Mouse (Mus musculus): ENCODE results near the gene Cyp1a2.

Gene Cyp1a2

GRCm38 (mm10) chr9:57671500-57671899 is 12.0 kb downstream of the Cyp1a2 start:
- DNase-seq (ENCODE audit: low spot score in 2 of 2), result no peak

GRCm38 (mm10) chr9:57671037-57671436 is 12.5 kb downstream of the Cyp1a2 start:
- no peak for DNase-seq (ENCODE audit: low spot score in 2 of 2)

- DNase-seq (ENCODE audit: low spot score in 2 of 2), result no peak
Observed at GRCm38 (mm10) chr9:57669566-57669965, 13.9 kb downstream of the Cyp1a2 start.

- DNase-seq (ENCODE audit: low spot score in 2 of 2), result no peak
Observed at GRCm38 (mm10) chr9:57668277-57668676, 15.2 kb downstream of the Cyp1a2 start.

GRCm38 (mm10) chr9:57667817-57668216 is 15.7 kb downstream of the Cyp1a2 start:
- DNase-seq (ENCODE audit: low spot score in 2 of 2), result no peak

GRCm38 (mm10) chr9:57667136-57667535 is 16.4 kb downstream of the Cyp1a2 start:
- no peak for DNase-seq (ENCODE audit: low spot score in 2 of 2)

GRCm38 (mm10) chr9:57666536-57666935 is 17.0 kb downstream of the Cyp1a2 start:
- DNase-seq (ENCODE audit: low spot score in 2 of 2), result no peak

GRCm38 (mm10) chr9:57664616-57665015 is 18.9 kb downstream of the Cyp1a2 start:
- no peak for DNase-seq (ENCODE audit: low spot score in 2 of 2)

GRCm38 (mm10) chr9:57661552-57661951 is 22.0 kb downstream of the Cyp1a2 start:
- DNase-seq (ENCODE audit: low spot score in 2 of 2), result no peak

- no peak for DNase-seq (ENCODE audit: low spot score in 2 of 2)
Observed at GRCm38 (mm10) chr9:57660501-57660900, 23.0 kb downstream of the Cyp1a2 start.

GRCm38 (mm10) chr9:57659774-57660173 is 23.7 kb downstream of the Cyp1a2 start:
- DNase-seq (ENCODE audit: low spot score in 2 of 2), result peak in 1 of 2 experiments; percentile 70

GRCm38 (mm10) chr9:57658970-57659369 is 24.5 kb downstream of the Cyp1a2 start:
- DNase-seq (ENCODE audit: low spot score in 2 of 2), result no peak

- DNase-seq (ENCODE audit: low spot score in 2 of 2), result no peak
Observed at GRCm38 (mm10) chr9:57657843-57658242, 25.7 kb downstream of the Cyp1a2 start.

- DNase-seq (ENCODE audit: low spot score in 2 of 2), result no peak
Observed at GRCm38 (mm10) chr9:57656631-57657350, 26.7 kb downstream of the Cyp1a2 start.

- DNase-seq (ENCODE audit: low spot score in 2 of 2), result peak; percentile 83 to 94
Observed at GRCm38 (mm10) chr9:57655749-57656148, 27.8 kb downstream of the Cyp1a2 start.

- no peak for DNase-seq (ENCODE audit: low spot score in 2 of 2)
Observed at GRCm38 (mm10) chr9:57654966-57655365, 28.5 kb downstream of the Cyp1a2 start.

- no peak for DNase-seq (ENCODE audit: low spot score in 2 of 2)
Observed at GRCm38 (mm10) chr9:57653283-57653682, 30.2 kb downstream of the Cyp1a2 start, which contains the start of gene Csk. Csk (minus strand) TSS chr9:57653631.

GRCm38 (mm10) chr9:57652855-57653254 is 30.6 kb downstream of the Cyp1a2 start:
- no peak for DNase-seq (ENCODE audit: low spot score in 2 of 2)

GRCm38 (mm10) chr9:57652351-57652750 is 31.2 kb downstream of the Cyp1a2 start:
- no peak for DNase-seq (ENCODE audit: low spot score in 2 of 2)

GRCm38 (mm10) chr9:57650786-57651311 is 32.7 kb downstream of the Cyp1a2 start:
- no peak for DNase-seq (ENCODE audit: low spot score in 2 of 2)

GRCm38 (mm10) chr9:57650130-57650785 is 33.2 kb downstream of the Cyp1a2 start:
- no peak for DNase-seq (ENCODE audit: low spot score in 2 of 2)

- no peak for DNase-seq (ENCODE audit: low spot score in 2 of 2)
Observed at GRCm38 (mm10) chr9:57647286-57648108, 36.0 kb downstream of the Cyp1a2 start.
